Mouse (Mus musculus): ENCODE data around the gene Ttll8. TPM values are rescaled to one million over a fixed set of nuclear protein-coding genes. Genes with fewer than 3 reads are reported as not detected.

The Ttll8 gene
- polyA plus RNA-seq, 1 experiment from 2014 or later, result not detected

DNA sequence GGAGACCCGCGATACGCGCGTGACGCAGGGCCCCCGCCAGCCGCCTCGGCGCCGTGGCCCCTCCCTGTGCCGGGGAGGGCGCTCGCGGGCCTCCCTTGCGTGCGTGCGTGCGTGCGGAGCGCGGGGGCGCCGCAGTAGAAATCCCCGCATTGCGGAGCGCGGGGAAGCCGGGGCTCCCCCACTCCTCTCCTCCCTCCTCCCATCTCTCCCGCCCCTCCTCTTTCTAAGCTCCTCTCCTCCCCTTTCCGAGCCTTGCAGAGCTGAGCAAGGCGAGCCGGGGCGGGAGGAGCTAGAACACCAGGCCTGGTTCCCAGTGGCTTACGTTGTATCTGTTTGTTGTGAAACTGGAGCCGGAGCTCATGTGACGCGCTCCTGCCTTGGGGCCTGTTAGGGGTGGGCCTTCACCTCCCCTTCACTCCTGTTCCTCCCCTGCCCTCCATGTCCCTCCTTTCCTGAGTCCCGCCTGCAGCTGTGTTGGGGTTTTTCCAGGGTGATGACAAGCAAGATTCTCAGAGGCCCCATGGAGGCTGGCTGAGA lies 90.5 kb downstream of the Ttll8 start:
- H3K36me3 ChIP-seq (ENCODE audit: control insufficient read depth, insufficient read depth, low read length), result peaks cover 29% of the 10 kb centered on the region
- no peaks in the 10 kb centered on the region for H3K27me3 ChIP-seq (ENCODE audit: control insufficient read depth, insufficient read depth, low read length)
- WGBS, result 0% methylated on average over 35 of the region's 39 CpGs

DNA sequence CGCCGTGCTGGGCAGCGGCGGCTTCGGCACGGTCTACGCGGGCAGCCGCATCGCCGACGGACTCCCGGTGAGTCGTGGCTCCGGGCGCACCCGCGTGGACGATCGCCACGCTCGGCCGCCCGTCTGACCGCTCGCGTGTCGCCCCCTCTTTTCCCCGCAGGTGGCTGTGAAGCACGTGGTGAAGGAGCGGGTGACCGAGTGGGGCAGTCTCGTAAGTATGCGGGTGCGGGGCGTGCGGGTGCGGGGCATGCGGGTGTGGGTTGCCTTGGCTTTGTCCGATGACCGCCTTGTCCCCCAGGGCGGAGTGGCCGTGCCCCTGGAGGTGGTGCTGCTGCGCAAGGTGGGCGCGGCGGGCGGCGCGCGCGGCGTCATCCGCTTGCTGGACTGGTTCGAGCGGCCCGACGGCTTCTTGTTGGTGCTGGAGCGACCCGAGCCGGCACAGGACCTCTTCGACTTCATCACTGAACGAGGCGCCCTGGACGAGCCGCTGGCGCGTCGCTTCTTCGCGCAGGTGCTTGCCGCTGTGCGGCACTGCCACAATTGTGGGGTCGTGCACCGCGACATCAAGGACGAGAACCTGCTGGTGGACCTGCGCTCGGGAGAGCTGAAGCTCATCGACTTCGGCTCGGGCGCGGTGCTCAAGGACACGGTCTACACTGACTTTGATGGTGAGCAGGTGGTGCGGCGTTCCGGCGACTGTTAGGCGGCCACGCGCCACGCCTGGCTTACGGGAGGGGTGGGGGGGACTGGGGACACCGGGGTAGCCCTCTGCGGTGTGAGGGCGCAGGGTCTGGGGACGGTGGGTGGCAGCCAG lies 91.1 kb downstream of the Ttll8 start:
- DNase-seq, result peak; percentile 67
- ATAC-seq (ENCODE audit: low FRiP score, low TSS enrichment), result peak; percentile 0; the same call in 1 of the 2 replicates
- H3K4me2 ChIP-seq (ENCODE audit: low read length), result peak overlapping the region; percentile 87
- WGBS, result under 1% methylated on average over 98 of the region's 98 CpGs
- peak overlapping the region; percentile 95 for H3K4me3 ChIP-seq (replicated peaks; ENCODE audit: low read depth, low read length)
- H3K9me3 ChIP-seq (ENCODE audit: control insufficient read depth, low read length), result no peaks in the 10 kb centered on the region
- H3K36me3 ChIP-seq (ENCODE audit: control insufficient read depth, insufficient read depth, low read length), result peaks cover 29% of the 10 kb centered on the region
- H3K27ac ChIP-seq (replicated peaks; ENCODE audit: low read depth, low read length), result peak overlapping the region; percentile 98
- H3K27me3 ChIP-seq (ENCODE audit: control insufficient read depth, insufficient read depth, low read length), result no peaks in the 10 kb centered on the region
- H3K9ac ChIP-seq (replicated peaks; ENCODE audit: low read length), result peak overlapping the region; percentile 84
- H3K4me1 ChIP-seq (ENCODE audit: control insufficient read depth, insufficient read depth, low read length), result peaks cover 17% of the 10 kb centered on the region

More for the DNA sequence above, 90.5 kb downstream of the Ttll8 start:
- Histone ChIP-seq H3K4me2 (ENCODE audit: low read length) (peak overlapping the region; percentile 87), H3K9ac (replicated peaks; ENCODE audit: low read length) (peak overlapping the region; percentile 84), H3K27ac (replicated peaks; ENCODE audit: low read depth, low read length) (peak overlapping the region; percentile 98), H3K4me1 (ENCODE audit: control insufficient read depth, insufficient read depth, low read length) (peaks cover 17% of the 10 kb centered on the region), H3K9me3 (ENCODE audit: control insufficient read depth, low read length) (no peaks in the 10 kb centered on the region), H3K4me3 (replicated peaks; ENCODE audit: low read depth, low read length) (peak overlapping the region; percentile 95)
- ATAC-seq (ENCODE audit: low FRiP score, low TSS enrichment), result peak; percentile 67
- DNase-seq, result peak; percentile 91

DNA sequence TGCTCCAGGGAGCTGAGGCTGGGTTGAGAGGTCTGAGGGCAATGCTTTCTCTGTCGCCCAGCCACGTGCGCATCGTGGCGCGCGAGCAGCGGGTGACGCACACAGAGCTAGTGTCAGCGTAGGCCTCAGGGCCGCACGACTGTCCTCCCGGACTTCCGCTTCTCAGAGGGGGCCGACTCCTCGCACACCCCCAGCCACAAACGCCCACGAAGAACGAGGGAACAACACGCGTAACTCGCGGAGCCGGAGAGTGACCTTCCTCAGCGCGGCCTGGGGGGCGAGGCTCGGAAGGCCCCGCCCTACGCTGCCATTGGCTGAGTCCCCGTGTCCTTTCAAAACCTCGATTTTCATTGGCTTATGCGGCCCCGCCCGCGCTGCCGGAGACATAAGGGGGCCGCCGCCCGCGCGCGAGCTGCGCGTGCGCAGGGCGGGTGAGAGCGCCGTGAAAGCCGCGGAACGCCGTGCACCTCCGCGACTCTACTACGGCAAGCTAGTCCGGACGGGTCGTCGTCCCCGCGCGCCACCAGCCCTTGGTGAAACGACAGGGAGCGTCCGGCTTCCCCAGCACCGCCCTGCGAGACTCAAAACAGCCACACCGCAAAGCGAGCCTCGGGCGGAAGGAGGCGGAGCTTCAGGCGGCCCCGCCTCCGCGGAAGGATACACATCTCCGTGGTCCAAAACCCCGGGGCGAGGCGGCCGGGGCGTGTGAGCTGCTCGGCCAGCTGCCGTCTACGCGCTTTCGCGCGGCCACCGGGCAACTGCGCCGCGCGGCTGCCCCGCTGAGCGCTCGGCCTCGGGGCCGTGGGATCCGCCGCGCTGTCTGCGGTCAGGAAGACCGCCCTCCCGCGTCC lies 92.2 kb downstream of the Ttll8 start, which contains the start of gene Pim3:
Gene Pim3, plus strand, starts transcription at position 415 of the 851 bp plus-strand sequence.
- under 1% methylated on average over 106 of the region's 107 CpGs for WGBS
- Histone ChIP-seq H3K36me3 (ENCODE audit: control insufficient read depth, insufficient read depth, low read length) (peaks cover 23% of the 10 kb centered on the region), H3K4me3 (replicated peaks; ENCODE audit: low read depth, low read length) (peak within 1 kb of the TSS; percentile 95), H3K27ac (replicated peaks; ENCODE audit: low read depth, low read length) (peak within 1 kb of the TSS; percentile 98), H3K27me3 (ENCODE audit: control insufficient read depth, insufficient read depth, low read length) (no peaks in the 10 kb centered on the region), H3K4me1 (ENCODE audit: control insufficient read depth, insufficient read depth, low read length) (peaks cover 17% of the 10 kb centered on the region), H3K9ac (replicated peaks; ENCODE audit: low read length) (peak within 1 kb of the TSS; percentile 84), H3K9me3 (ENCODE audit: control insufficient read depth, low read length) (no peaks in the 10 kb centered on the region), H3K4me2 (ENCODE audit: low read length) (peak within 1 kb of the TSS; percentile 87)
- DNase-seq (peak; percentile 100), ATAC-seq (ENCODE audit: low FRiP score, low TSS enrichment) (peak; percentile 88)

DNA sequence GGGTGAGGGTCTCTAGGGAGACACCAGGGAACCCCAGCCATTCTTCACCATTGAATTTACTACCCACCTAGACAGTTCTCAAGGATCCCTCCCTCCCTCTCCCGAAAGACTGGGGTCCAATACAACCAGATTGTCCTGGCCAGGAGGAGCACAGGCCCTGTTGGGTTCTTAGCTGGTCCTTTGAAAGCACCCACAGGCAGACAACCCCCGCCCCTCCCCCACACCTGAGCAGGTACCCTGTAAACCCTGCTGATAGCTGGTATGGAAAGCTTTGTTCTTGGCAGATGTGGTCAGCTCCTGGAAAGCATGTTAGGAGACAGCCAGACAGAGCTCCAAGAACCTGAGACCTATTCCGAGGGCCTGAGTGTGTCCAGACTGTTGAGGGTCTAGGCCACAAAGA lies 93.4 kb downstream of the Ttll8 start:
- H3K4me3 ChIP-seq (replicated peaks; ENCODE audit: low read depth, low read length), result no peak overlapping the region
- H3K27ac ChIP-seq (replicated peaks; ENCODE audit: low read depth, low read length), result no peak overlapping the region
- H3K9ac ChIP-seq (replicated peaks; ENCODE audit: low read length), result no peak overlapping the region
- H3K9me3 ChIP-seq (ENCODE audit: control insufficient read depth, low read length), result no peaks in the 10 kb centered on the region
- no peak overlapping the region for H3K4me2 ChIP-seq (ENCODE audit: low read length)
- H3K36me3 ChIP-seq (ENCODE audit: control insufficient read depth, insufficient read depth, low read length), result peaks cover 14% of the 10 kb centered on the region
- peaks cover 17% of the 10 kb centered on the region for H3K4me1 ChIP-seq (ENCODE audit: control insufficient read depth, insufficient read depth, low read length)
- H3K27me3 ChIP-seq (ENCODE audit: control insufficient read depth, insufficient read depth, low read length), result no peaks in the 10 kb centered on the region
- DNase-seq, result no peak
- no peak for ATAC-seq (ENCODE audit: low FRiP score, low TSS enrichment)
- WGBS, result 94% methylated on average over 3 of the region's 3 CpGs

DNA sequence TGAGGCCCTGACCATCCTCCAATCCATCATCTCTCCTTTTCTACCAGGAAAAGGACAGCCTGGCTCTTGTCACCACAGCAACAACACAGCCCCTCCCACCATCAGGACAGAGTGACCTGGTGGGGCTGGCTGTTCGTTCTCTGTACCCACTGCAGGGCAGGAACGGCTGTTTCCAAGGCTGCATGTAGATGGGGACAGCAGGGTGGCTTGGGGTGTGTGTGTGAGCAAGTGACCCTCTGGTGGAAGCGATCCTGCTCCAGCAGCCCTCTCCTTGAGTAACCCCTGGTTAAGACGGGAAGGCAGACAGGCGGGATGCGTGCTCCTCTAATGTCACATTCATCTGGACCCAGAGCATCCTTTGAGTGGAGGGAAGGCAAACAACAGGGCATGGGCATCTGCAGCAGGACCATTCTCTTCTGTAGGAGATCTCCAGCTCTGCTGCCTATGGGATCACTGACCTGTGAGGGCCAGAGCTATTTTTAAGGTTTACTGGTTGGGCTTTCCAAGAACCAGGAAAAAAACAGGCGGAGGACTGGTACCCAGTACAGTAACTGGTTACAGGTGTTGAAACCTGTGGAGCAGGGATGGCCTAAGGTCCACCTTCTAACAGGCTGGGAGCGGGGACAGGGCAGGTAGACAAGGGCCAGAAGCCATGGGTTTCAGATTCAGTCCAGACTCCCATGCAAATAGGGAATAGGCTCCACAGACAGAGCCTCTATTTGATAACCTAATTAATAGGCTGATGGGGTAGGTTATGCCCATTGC lies 94.8 kb downstream of the Ttll8 start:
- WGBS, result 71% methylated on average over 8 of the region's 8 CpGs
- H3K27ac ChIP-seq (replicated peaks; ENCODE audit: low read depth, low read length), result no peak overlapping the region
- peaks cover 1% of the 10 kb centered on the region for H3K36me3 ChIP-seq (ENCODE audit: control insufficient read depth, insufficient read depth, low read length)
- no peak for DNase-seq
- no peak for ATAC-seq (ENCODE audit: low FRiP score, low TSS enrichment)
- H3K9me3 ChIP-seq (ENCODE audit: control insufficient read depth, low read length), result no peaks in the 10 kb centered on the region
- no peaks in the 10 kb centered on the region for H3K27me3 ChIP-seq (ENCODE audit: control insufficient read depth, insufficient read depth, low read length)
- H3K9ac ChIP-seq (replicated peaks; ENCODE audit: low read length), result no peak overlapping the region
- no peak overlapping the region for H3K4me3 ChIP-seq (replicated peaks; ENCODE audit: low read depth, low read length)
- peaks cover 9% of the 10 kb centered on the region for H3K4me1 ChIP-seq (ENCODE audit: control insufficient read depth, insufficient read depth, low read length)
- no peak overlapping the region for H3K4me2 ChIP-seq (ENCODE audit: low read length)

DNA sequence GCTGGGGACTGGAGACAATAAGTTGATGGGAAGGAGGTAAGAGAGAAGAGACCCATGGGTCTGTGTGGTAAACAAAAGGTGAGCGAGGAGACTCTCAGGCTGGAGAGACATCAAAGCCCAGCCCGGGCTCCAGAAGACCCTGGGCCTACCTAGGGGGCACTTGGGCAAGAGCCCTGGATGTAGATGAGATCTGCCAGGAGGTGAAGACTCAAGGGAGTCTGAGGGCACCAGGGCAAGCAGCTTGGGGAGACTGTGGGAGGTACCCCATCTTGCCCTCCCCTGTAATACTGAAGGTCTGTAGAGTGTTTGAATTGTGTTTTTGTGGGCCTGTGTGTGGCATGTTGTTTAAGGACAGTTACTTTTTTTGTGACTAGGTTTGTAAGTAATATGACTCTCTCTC lies 95.5 kb downstream of the Ttll8 start:
- Histone ChIP-seq H3K9ac (replicated peaks; ENCODE audit: low read length) (no peak overlapping the region), H3K4me1 (ENCODE audit: control insufficient read depth, insufficient read depth, low read length) (peaks cover 4% of the 10 kb centered on the region), H3K27ac (replicated peaks; ENCODE audit: low read depth, low read length) (no peak overlapping the region), H3K36me3 (ENCODE audit: control insufficient read depth, insufficient read depth, low read length) (no peaks in the 10 kb centered on the region), H3K4me3 (replicated peaks; ENCODE audit: low read depth, low read length) (no peak overlapping the region), H3K27me3 (ENCODE audit: control insufficient read depth, insufficient read depth, low read length) (no peaks in the 10 kb centered on the region), H3K9me3 (ENCODE audit: control insufficient read depth, low read length) (no peaks in the 10 kb centered on the region), H3K4me2 (ENCODE audit: low read length) (no peak overlapping the region)
- ATAC-seq (ENCODE audit: low FRiP score, low TSS enrichment) (no peak), DNase-seq (no peak)
- 77% methylated on average over 2 of the region's 2 CpGs for WGBS

DNA sequence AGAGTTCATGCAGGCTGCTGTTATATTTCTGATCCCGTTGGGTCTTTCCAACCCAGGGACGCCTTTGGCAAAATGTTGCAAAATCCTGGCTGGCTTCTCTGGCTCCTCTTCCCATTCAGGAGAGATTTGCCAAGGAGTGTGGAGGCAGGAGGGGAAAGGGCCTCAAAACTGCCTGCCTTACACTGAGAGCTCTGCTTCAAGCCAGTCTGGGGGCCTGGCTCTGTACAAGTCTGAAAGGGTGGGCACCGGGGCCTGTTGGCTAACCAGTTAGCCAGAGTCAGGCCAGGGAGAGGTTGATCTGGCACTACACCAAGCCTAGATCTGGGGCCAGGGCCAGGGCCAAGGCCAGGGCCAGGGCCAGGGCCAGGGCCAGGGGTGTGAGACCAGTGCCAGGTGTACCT lies 96.1 kb downstream of the Ttll8 start:
- Histone ChIP-seq H3K4me3 (replicated peaks; ENCODE audit: low read depth, low read length) (no peak overlapping the region), H3K4me1 (ENCODE audit: control insufficient read depth, insufficient read depth, low read length) (peaks cover 4% of the 10 kb centered on the region), H3K27me3 (ENCODE audit: control insufficient read depth, insufficient read depth, low read length) (no peaks in the 10 kb centered on the region), H3K9ac (replicated peaks; ENCODE audit: low read length) (no peak overlapping the region), H3K27ac (replicated peaks; ENCODE audit: low read depth, low read length) (no peak overlapping the region), H3K4me2 (ENCODE audit: low read length) (no peak overlapping the region), H3K36me3 (ENCODE audit: control insufficient read depth, insufficient read depth, low read length) (no peaks in the 10 kb centered on the region), H3K9me3 (ENCODE audit: control insufficient read depth, low read length) (no peaks in the 10 kb centered on the region)
- ATAC-seq (ENCODE audit: low FRiP score, low TSS enrichment), result no peak
- no peak for DNase-seq
- 93% methylated on average over 3 of the region's 3 CpGs for WGBS

DNA sequence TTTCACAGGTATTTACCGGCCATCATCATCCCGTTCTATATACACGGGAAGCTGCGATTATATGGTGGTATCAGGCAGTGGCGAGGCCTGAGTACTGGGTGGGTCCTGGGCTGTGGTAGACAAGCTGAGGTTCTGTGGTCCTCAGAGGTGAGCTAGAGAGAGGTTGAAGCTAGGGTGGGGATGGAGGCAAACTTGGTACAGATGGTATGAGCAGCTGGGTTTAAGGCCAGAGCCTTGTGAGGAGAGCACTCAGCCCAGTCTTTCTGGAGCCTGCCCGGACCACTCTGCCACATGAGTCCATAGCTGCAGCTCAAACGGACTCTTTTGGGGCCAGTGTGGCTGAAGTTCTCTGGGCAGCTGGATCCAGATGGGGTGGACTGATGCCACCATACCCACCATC lies 96.9 kb downstream of the Ttll8 start:
- Histone ChIP-seq H3K27ac (replicated peaks; ENCODE audit: low read depth, low read length) (no peak overlapping the region), H3K9me3 (ENCODE audit: control insufficient read depth, low read length) (no peaks in the 10 kb centered on the region), H3K4me1 (ENCODE audit: control insufficient read depth, insufficient read depth, low read length) (peaks cover 4% of the 10 kb centered on the region), H3K4me3 (replicated peaks; ENCODE audit: low read depth, low read length) (no peak overlapping the region), H3K4me2 (ENCODE audit: low read length) (no peak overlapping the region), H3K9ac (replicated peaks; ENCODE audit: low read length) (no peak overlapping the region), H3K36me3 (ENCODE audit: control insufficient read depth, insufficient read depth, low read length) (no peaks in the 10 kb centered on the region), H3K27me3 (ENCODE audit: control insufficient read depth, insufficient read depth, low read length) (no peaks in the 10 kb centered on the region)
- ATAC-seq (ENCODE audit: low FRiP score, low TSS enrichment) (no peak), DNase-seq (no peak)
- 95% methylated on average over 7 of the region's 7 CpGs for WGBS
